Mouse (Mus musculus): ENCODE results near the gene Podn.

- TF ChIP-seq ZNF384 (IDR thresholded peaks at IDR 0.05; ENCODE audit: low read depth, low read length) = no peak
- no peak for TF ChIP-seq HCFC1 (IDR thresholded peaks at IDR 0.05; ENCODE audit: low read depth, low read length)
- no peak for TF ChIP-seq BHLHE40 (IDR thresholded peaks at IDR 0.05; ENCODE audit: borderline replicate concordance, low read depth, low read length)
- no peak for TF ChIP-seq GATA1 (IDR thresholded peaks at IDR 0.05; ENCODE audit: low read depth, low read length)
- TF ChIP-seq CTCF (IDR thresholded peaks at IDR 0.05 in 2 of 3, conservative IDR thresholded peaks at IDR 0.05 in 1 of 3; ENCODE audit: control insufficient read depth in 1 of 3, insufficient read depth in 1 of 3, low read depth in 2 of 3, low read length in 3 of 3, poor library complexity in 1 of 3, severe bottlenecking in 1 of 3) = no peak
- TF ChIP-seq CHD1 (IDR thresholded peaks at IDR 0.05; ENCODE audit: low read depth, low read length) = no peak
- TF ChIP-seq POLR2A (IDR thresholded peaks at IDR 0.05; ENCODE audit: control insufficient read depth in 1 of 2, insufficient read depth in 1 of 2, low read depth in 1 of 2, low read length in 2 of 2, poor library complexity in 1 of 2) = no peak
- no peak for TF ChIP-seq E2F4 (IDR thresholded peaks at IDR 0.05; ENCODE audit: borderline replicate concordance, low read depth, low read length)
- no peak for TF ChIP-seq CHD2 (IDR thresholded peaks at IDR 0.05; ENCODE audit: low read length)
- TF ChIP-seq ELF1 (IDR thresholded peaks at IDR 0.05; ENCODE audit: low read depth, low read length) = no peak
- TF ChIP-seq ZKSCAN1 (IDR thresholded peaks at IDR 0.05; ENCODE audit: low read depth, low read length) = no peak
- TF ChIP-seq USF1 (IDR thresholded peaks at IDR 0.05; ENCODE audit: low read depth, low read length) = no peak
Measured at GRCm38 (mm10) chr4:108007532-108008103, 88.6 kb downstream of the Podn start.

Data from MEL (cell line).